Mouse (Mus musculus): ENCODE measurements around the gene Hnf1b. TPM values are rescaled to one million over a fixed set of nuclear protein-coding genes. Genes with fewer than 3 reads are reported as not detected.

The Hnf1b gene
- under 1 TPM in 1 of 2 experiments, not detected in 1; 0.17 TPM for total RNA-seq (2021)
- long read RNA-seq, experiment 1, result 0 reads
- long read RNA-seq, experiment 2, result 0 reads

DNA sequence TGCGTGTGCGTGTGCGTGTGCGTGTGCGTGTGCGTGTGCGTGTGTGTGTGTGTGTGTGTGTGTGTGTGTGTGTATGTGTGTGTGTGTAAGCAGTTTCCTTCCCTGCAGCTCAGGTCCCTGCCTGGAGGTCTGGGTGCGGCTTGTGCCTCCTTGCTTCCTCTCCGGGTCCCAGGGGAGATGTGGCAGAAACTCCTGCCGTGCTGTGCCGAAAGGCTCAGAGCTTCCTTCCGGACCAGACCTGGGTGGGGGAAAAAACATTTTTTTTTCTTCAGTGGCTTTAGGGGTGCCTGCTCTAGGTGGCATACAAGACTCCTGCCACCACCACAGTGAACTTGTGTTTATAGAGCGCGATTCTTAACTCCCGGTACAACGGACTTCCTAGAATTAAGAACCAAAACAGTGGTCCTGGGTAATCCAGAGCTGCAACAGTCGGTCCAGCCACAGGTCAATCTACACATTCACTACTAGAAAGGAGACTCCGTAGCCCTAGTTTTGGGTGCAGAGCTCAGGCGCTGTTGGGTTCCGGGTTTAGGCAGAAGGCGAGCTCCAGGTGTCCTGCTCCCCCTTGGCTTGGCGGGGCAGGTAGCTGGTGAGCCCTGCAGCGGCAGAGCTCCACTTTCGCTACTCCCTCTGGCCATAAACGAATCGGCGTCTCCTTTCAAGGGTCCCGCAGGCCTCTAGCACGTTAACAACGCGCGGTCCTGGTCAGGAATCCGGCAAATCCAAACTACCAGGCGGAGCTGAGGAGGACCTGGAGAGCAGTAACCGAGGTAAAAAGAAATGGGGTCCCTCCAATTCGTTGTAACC is at the start of gene Hnf1b:
Hnf1b (plus strand) TSS at position 535 of the 807 bp plus-strand sequence.
- DNase-seq (ENCODE audit: low spot score in 2 of 2), result no peak

DNA sequence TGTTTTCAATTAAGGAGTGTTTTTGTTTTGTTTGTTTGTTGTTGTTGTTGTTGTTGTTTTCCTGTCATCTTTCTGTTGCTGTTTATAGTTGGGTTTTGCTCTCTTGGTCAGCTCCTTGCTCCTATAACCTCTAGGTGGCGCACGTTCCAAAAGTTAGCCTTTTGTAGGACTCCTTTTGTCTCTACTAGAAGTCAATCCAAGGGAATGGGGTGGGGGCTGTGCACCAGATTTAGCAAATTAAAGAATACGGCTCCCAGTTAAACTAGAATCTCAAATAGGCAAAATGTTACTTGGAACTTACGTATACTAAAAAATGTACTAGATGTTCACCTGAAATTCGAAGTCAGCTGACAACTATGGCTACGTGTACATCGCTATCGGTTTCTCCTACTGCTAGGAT is 47.7 kb upstream of the Hnf1b start:
- peak in 1 of 2 experiments; percentile 23 for DNase-seq (ENCODE audit: low spot score in 2 of 2)

DNA sequence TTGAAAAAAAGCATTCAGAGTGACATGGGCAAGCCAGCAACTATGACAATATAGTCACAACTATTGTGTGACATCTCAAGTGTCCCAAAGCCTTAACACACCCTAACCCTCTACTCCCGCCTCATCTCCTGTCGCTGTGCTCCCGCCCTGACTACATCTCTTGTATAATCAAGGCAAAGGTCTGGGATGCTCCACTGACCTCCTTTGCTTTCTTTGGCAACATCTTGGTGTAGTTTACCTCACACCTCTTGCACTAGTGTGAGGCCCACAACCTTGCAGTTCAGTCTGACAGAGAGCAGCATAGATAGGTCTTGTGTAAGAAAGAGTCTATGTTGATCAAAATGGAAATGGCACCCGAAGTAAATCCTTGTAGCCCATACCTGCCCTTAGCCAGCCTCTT is 47.3 kb upstream of the Hnf1b start:
- no peak for DNase-seq (ENCODE audit: low spot score in 2 of 2)

DNA sequence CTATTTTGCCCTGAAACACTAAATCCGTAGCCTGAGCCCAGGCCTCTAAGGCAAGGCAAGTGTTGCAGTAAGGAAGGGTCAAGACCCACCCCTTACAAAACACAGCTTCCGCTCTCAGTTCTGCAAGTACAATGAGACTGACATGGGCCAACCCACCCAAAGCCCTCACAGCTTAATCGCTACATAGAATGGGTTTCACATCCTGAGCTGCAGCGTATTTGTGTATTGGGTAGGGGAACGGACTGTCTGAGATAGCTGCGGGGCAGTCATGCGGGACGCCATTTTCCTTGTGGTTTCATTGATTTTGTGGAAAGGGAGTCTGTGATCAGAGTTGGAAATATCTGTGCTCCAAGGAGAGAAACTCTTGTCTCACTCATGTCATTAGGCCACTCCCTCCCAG is 39.4 kb upstream of the Hnf1b start:
- DNase-seq (ENCODE audit: low spot score in 2 of 2), result no peak

DNA sequence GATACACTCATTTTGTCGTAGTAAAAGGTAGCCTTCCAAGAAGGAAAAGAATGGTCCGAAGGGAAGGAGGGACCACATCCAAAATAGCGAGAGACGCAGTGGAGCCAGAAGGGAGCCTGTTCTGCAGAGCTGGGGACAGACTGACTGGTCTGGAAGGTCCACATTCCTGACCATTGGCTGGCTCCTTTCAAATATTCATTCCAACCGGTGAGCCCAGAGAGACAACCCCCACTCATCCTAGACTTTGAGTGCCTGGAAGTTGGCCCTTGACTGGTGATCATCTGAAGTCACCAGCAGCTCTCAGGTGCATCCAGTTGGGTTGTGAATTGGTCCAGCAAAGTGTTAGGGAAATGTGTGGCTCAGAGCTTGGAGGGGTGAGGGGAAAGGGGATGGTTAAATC is 34.7 kb upstream of the Hnf1b start:
- no peak for DNase-seq (ENCODE audit: low spot score in 2 of 2)

DNA sequence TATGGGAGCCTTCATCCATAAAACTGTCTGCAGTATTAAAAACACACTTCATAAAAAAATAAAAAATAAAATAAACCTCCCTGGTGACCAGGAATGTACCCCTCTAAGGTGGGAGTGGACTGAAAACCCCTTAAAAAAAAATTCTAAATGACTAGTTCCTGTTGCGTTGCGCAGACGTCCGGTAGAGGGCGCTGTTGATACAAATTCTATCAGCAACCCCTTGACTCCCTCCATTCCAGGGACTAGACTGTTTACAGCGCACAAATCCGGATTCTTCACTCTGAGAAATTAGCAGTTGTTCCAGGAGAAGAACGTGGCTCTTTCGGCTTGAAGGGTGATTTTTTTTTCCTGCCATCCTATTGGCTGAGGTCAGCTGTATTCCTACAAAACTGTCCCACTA is 34.2 kb upstream of the Hnf1b start:
- DNase-seq (ENCODE audit: low spot score in 2 of 2), result peak; percentile 51 to 61

DNA sequence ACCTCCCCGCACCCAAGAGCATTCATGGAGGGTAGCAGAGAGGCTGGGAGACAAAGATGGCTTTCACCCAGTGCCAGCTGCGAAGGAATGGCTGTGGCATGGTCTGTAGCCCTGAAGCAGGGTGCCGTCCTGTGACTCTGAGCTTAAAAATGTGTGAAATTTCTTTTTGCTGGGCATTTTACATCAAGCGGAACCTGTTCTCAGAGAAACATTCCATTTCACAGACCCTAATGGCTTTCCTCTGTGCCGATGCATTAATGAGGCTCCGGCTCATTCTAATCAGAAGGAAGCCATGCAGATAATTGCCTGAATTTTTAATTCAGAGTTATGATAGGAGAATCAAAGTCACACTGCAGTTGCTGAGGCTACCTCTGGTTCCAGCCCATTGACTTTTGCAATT is 32.8 kb upstream of the Hnf1b start:
- no peak for DNase-seq (ENCODE audit: low spot score in 2 of 2)

DNA sequence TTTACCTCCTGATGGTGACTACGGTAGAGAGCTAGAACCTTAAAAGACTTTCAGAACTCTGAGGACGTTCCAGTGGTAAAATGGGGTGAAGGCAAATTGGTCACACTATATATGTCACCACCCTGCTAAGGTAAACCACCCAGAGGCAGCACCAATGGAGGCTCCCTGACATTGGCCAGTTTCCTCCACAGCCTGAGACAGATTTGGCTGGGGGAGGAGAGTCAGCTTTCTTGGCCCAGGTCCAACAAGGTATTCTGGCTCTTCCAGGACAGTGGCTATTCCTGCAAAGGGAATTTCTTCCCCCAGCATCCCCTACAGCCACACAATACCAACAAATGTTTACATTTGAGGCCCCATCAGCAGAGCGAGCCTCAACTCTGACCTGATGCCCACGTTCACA is 31.9 kb upstream of the Hnf1b start:
- no peak for DNase-seq (ENCODE audit: low spot score in 2 of 2)

DNA sequence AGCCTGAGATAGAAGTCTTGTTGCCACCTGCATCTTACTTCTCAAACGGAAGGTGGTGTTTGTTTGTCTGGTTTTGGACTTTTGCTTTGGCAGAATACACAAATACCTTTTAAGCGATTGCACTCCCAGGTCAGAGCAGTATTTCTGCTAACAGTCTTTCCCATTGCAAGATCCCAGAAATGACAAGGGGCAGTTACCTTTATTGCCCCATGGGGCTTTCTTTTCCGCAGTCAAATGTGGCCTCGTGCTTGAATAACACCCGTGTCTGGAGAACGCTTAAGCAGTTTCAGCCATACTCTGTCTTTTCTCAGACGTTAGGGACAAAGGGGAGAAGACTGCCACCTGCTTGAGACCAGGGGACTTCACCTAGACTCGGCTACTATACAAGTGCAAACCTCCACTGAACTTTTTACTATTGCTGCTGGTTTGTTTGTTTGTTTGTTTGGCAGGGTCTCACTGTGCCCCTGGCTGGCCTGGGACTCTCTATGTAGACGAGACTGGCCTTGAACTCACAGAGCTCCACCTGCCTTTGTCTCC is 31.2 kb upstream of the Hnf1b start:
- no peak for DNase-seq (ENCODE audit: low spot score in 2 of 2)

DNA sequence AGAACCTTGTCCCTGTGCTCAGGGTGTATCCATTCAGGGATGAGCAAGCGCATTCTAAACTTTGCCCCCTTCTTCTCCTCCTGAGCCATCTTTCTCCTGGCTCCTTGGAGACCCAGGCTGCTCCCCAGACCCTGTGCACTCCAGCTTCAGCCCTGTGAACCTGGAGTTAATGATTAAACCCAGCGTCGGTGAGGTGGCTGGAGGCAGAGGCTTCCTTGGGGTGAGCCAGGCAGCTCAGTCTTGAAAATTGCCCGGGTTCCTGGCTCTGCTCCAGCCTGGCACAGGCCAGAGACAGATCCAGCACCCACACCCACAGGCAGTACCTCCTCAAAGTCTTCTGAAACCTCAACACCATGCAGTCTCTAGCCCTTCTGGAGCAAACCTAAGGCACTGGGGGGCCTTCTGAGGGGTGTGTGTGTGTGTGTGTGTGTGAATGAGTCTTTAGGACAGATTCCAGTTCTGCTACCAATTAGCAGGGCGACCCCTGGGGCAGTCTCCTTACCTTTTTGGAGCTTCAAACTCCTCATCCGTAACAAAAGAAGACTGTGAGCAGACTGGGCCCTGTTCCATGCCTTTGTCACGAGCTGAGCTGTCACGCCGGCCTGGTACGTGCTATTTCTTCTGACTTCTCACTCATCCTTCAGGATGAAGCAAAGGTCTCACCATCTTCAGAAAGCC is 29.9 kb upstream of the Hnf1b start:
- DNase-seq (ENCODE audit: low spot score in 2 of 2), result no peak

DNA sequence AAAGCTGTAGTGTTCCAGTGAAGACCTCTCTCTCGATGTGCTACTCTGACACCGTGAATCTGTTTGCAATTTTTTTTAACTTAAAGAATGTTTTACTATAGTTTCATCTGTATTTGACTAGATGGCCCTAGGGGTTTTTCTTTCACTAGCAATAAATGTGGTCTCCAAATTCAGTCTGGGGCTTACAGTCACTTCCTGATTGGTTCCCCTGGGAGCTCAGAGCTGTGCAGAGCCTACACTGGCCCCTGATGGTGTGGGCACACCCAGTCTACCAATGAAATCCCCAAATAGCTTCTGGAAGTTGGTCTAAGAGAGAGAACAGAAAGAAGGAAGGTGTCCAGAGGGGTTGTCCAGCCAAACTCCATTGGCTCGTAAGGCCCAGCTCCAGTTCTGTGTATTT is 23.7 kb upstream of the Hnf1b start:
- DNase-seq (ENCODE audit: low spot score in 2 of 2), result no peak

DNA sequence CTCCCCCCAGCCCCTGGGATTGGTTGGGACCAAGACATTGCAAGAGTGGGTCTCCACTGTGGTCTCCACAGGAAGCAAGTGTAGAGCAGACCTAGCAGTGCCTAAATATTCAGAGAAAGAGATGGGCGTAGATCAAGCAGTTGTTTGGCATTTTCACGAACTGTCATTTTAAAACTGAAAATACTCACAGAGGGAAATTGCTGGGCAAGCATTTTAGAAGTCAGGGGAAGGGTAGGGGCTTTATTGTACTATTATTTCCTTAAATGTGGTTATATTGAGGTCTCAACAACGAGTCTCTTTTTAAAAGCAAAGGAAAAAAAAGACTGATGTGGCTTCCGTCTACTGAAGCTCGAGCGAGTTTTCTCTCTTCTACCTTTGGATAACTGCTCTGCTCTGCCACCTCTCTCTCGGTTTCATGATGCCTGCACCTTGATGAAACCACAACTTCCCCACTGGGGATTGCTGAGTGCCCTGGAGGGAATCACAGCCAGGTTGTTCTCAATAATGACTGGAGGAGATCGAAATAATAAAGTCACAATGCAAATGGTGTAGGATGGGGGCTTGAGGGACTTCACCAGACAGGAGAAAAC is 21.2 kb upstream of the Hnf1b start:
- no peak for DNase-seq (ENCODE audit: low spot score in 2 of 2)

DNA sequence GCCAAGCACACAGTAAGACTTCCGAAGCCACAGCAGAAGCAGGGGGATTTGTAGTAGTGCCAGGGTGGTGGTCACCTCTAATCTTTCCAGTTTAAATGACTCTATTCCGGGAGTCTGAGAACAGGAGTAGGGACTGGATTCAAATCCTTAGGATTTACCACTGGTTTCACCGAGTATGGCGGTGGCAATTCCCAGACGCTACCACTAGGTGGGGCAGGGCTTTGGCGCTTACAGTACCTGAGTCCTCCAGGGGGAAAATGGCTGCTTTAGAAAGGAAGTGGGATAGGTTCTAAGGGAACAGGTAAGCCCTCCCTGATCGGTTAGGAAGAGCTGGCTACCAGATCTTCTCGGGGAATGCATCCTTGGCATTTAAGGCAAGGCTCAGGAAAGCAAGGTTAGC is 17.5 kb upstream of the Hnf1b start:
- peak; percentile 38 to 44 for DNase-seq (ENCODE audit: low spot score in 2 of 2)

DNA sequence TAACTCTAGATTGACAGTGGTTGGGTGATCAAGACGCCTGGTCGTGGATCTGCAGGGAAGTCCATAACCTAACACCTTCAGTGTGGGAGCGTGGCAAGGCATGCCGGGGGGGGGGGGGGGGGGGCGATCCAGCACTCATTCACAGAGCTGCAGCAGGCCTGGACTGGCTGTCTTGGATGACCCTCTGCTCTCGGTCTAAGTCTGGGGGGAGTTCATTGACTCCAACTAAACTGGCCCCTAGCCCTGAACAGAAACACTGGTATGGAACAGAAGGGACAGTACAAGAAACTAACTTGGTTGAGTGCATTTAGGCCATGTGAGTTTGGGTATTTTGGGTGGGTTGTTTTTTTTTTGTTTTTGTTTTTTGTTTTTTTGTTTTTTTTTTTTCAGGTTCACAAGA is 16.3 kb upstream of the Hnf1b start:
- DNase-seq (ENCODE audit: low spot score in 2 of 2), result no peak

DNA sequence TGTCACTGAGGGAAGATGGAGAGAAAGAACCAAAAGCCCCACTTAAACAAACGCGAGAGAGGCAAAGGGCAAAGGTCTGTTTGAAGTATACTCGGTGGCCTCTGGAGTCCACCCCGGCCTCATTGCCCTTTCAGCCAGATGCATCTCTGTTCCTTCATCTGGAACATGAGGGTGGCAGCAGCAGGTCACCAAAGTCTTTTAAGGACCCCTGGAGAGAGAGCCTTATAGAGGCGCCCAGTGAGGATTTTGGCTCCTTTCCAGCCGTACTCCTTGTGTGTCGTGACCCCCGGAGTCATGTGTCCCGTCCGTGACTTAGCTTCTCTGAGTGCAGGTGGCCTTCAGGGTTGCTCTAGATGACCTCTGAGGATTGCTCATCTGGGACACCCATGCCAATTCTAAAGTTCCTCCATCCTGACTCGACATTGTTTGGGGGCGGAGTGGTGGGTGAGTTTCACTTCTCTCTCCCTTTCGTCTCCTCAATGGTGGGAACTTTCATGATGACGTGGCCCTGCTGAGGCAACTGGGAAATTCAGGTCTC is 15.8 kb upstream of the Hnf1b start:
- no peak for DNase-seq (ENCODE audit: low spot score in 2 of 2)

DNA sequence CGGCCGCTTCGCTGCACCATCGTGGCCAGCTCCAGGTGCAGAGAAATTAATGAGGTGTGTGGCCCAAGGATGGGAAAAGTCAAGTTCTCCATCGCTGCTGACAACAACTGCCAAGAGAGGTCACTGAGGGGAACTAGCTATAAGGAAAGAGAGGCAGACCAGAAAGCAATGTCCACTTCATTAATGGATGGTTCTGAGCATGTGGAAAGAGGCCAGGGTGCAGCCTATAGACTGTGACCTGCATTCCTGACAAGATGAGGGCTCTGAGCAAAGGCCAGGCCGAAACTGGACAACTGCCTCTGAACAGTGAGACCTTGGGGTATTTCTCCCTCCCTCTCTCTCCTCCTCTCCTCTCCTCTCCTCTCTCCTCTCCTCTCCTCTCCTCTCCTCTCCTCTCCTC is 10.4 kb upstream of the Hnf1b start:
- DNase-seq (ENCODE audit: low spot score in 2 of 2), result no peak

DNA sequence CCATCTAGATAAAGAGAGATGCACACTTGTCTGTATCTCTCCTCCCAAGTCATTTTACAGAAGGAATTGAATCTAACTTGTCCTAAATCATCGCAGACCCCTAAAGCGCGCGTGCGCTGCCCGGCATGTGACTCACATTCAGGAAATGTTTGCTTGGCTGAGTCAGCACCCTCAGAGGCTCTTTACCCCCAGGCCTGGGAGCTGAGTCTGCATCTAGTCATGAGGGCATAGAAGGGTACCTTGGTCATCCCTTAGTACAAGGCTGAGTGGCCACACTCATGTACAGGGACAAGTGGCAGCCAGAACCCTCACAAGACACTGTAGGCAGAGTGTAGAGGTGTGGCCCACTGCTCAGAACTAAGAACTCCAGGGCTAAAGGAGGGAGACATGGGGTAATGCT is 6.3 kb upstream of the Hnf1b start:
- DNase-seq (ENCODE audit: low spot score in 2 of 2), result no peak

DNA sequence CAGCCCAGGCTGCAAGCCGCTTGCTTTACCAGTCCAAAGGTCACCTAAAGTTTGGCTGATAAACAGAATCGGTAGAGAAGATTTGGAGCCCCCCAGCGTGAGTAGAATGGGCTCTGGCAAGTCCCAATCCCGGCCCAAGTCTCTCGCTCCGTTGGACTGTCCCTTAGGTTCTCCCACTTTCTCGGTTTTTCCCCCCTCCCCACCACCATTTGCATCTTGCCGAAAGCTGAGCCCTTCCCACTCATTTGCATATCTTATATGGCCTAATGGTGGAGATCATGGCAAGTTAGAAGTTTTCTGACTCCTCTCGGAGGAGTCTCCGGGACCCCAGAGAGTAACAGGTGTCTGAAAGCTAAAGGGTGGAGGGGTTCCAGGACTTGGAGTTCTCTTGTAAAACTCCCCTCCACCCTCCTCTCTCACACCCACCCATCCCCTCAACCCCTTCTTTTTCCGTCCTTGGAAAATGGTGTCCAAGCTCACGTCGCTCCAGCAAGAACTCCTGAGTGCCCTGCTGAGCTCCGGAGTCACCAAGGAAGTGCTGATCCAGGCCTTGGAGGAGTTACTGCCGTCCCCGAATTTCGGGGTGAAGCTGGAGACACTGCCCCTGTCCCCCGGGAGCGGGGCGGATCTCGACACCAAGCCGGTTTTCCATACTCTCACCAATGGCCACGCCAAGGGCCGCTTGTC is 866 bp downstream of the Hnf1b start:
- DNase-seq (ENCODE audit: low spot score in 2 of 2), result no peak

DNA sequence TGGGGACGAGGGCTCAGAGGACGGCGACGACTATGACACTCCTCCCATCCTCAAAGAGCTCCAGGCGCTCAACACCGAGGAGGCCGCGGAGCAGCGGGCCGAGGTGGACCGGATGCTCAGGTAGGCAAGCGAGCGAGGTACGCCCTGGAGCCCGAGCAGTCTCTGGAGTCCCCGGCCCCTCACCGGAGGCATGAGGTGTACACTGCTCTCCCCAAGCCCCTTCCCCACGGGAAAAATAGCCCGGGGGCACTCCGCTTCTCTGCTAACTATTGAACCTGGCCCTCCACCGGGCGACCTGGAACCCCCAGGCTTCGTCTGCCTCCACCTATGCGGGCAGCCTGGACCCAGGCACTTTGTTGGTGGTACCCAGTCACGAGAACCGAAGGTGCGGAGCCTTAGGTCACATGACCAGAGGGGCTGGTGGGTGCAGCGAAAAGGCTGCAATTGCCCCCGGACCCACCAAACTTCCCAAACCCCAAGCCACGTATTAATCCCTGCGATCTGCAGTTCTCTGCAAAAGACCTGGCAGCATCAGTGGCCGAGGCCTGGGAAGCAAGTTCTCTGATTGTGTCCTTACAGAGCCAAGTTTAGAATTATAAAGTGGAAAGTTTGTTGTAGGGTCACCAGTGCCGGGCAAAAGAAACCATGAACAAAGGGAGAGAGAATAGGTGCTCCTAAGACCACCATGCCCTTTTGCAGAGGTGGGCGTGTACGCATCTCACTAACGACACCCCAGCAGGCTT is 1.6 kb downstream of the Hnf1b start:
- no peak for DNase-seq (ENCODE audit: low spot score in 2 of 2)

DNA sequence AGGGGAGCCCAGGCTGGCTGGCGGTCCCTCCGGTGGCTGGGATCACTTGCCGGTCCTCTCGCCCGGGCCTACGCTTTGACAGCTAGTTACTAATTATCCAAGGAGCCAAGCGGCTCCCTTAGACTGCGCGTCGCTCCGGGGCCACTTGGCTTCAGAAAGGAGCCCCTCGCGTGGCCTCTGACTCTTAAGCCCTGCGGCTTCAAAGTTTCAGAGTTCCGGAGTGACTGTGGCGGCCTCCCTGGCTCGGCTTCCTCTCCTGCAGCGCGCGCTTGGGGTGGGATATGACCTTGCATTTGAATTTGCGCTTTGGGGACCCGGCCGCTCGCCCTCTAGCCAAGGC is 2.1 kb downstream of the Hnf1b start:
- no peak for DNase-seq (ENCODE audit: low spot score in 2 of 2)
